Mouse (Mus musculus) neural tube, embryonic 13.5 days (tissue): ENCODE results near the gene Naip2. TPM values are rescaled to one million over a fixed set of nuclear protein-coding genes. Genes with fewer than 3 reads are reported as not detected.
"Not testable (repeated sequence)": the region's sequence is repeated elsewhere in the genome, so short reads cannot be mapped to it uniquely, and the experiment has no call there.

ENCODE experiments used
- ATAC-seq: fragments of 200-750 bp; cut with Nextera tagmentation; 2 replicates; pipeline ENCODE4 v1.8.0; 2017; ENCODE audit warnings: low read depth, mild to moderate bottlenecking, moderate TSS enrichment, moderate library complexity
- H3K27ac ChIP-seq: fragments of 300-500 bp; sonication (generic); replicated peaks from 2 replicates; pipeline ENCODE4 v1.5.1; 2015; ENCODE audit warnings: moderate library complexity, mild to moderate bottlenecking, inconsistent platforms
- H3K27me3 ChIP-seq: fragments of 300-500 bp; sonication (generic); 2 replicates; pipeline ENCODE4 v1.6.1; 2015; ENCODE audit warnings: mild to moderate bottlenecking, inconsistent platforms
- H3K36me3 ChIP-seq: fragments of 300-500 bp; sonication (generic); 2 replicates; pipeline ENCODE4 v1.6.1; 2015; ENCODE audit warnings: mild to moderate bottlenecking, inconsistent platforms
- H3K4me1 ChIP-seq: fragments of 300-500 bp; sonication (generic); replicated peaks from 2 replicates; pipeline ENCODE4 v1.6.1; 2015; ENCODE audit warnings: inconsistent platforms
- H3K4me2 ChIP-seq: fragments of 300-500 bp; sonication (generic); 2 replicates; pipeline ENCODE4 v1.6.1; 2015; ENCODE audit warnings: inconsistent platforms, mild to moderate bottlenecking, moderate library complexity
- H3K4me3 ChIP-seq: fragments of 300-500 bp; sonication (generic); 2 replicates; pipeline ENCODE4 v1.5.1; 2015; ENCODE audit warnings: mild to moderate bottlenecking, inconsistent platforms
- H3K9ac ChIP-seq: fragments of 300-500 bp; sonication (generic); 2 replicates; pipeline ENCODE4 v1.6.1; 2015; ENCODE audit warnings: moderate library complexity, mild to moderate bottlenecking, inconsistent platforms
- H3K9me3 ChIP-seq: fragments of 300-500 bp; sonication (generic); 2 replicates; pipeline ENCODE4 v1.6.1; 2016; ENCODE audit warnings: inconsistent platforms
- WGBS: fragments of 180-500 bp; shearing (Covaris S2); methylation state at CpG from one replicate; pipeline ENCODE4 v1.1.7; 2015; 5-methylcytosine and 5-hydroxymethylcytosine counted together
- polyA plus RNA-seq: library from polyadenylated mRNA; unstranded; fragments of >200 nt; fragmentation: Nextera tagmentation; extraction: Ambion mirVana; gene quantifications from 2 replicates; pipeline ENCODE4 v1.2.1, GENCODE M21; 2015

The Naip2 gene
- 0.20 and 0.23 TPM in 2 replicates for polyA plus RNA-seq

DNA sequence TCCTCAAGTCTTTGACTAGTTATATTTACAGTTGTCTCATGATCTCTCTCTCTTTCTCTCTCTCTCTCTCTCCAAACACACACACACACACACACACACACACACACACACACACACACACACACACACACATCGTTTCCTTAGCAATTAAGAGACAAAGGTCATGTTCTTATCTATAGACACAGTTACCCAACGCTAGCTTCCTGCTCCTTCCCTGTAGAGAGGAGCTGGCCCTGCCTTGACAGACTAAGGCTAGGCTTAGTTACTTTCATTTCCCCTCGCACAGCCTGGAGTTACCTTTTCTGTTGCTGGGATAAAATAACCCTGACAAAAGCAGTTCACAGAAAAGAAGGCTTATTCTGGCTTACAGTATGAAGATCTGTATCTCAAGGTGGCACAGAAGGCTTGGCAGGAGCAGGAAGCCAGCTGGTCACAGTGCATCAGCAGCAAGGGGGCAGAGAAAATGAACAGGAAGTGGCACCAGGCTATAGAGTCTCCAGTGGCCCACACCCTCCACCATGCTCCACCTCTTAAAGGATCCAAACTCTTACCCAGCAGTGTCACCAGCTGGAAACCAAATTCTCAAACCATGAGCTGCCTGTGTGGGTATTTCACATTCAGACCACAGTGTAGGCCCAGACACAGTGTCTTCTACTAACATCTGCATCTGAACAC is at the start of gene Naip2:
TSS of gene Naip2 (minus strand) at position 434 of the 675 bp plus-strand sequence.
- not testable (repeated sequence) for H3K36me3 ChIP-seq, H3K4me3 ChIP-seq, H3K4me2 ChIP-seq, H3K4me1 ChIP-seq, H3K27ac ChIP-seq, H3K9me3 ChIP-seq, H3K27me3 ChIP-seq, ATAC-seq, H3K9ac ChIP-seq
- WGBS: 67% methylated on average over 3 of the region's 3 CpGs

DNA sequence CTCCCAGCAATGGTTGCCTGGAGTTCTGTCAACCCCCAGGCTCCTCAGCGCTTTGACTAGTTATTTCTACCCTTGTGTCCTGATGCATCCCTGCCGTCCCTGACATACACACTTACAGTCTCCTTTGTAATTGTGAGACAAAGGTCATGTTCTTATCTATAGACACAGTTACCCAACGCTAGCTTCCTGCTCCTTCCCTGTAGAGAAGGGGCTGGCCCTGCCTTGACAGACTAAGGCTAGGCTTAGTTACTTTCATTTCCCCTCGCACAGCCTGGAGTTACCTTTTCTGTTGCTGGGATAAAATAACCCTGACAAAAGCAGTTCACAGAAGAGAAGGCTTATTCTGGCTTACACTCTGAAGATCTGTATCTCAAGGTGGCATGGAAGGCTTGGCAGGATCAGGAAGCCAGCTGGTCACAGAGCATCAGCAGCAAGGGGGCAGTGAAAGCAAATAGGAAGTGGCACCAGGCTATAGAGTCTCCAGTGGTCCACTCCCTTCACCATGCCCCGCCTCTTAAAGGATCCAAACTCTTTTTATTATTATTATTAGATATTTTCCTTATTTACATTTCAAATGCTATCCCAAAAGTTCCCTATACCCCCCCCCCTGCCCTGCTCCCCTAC is 45.1 kb upstream of the Naip2 start:
- not testable (repeated sequence) for H3K4me1 ChIP-seq, H3K9me3 ChIP-seq, H3K9ac ChIP-seq, H3K4me3 ChIP-seq, H3K27me3 ChIP-seq, H3K4me2 ChIP-seq, H3K27ac ChIP-seq, H3K36me3 ChIP-seq, ATAC-seq
- 77% methylated on average over 5 of the region's 5 CpGs for WGBS

DNA sequence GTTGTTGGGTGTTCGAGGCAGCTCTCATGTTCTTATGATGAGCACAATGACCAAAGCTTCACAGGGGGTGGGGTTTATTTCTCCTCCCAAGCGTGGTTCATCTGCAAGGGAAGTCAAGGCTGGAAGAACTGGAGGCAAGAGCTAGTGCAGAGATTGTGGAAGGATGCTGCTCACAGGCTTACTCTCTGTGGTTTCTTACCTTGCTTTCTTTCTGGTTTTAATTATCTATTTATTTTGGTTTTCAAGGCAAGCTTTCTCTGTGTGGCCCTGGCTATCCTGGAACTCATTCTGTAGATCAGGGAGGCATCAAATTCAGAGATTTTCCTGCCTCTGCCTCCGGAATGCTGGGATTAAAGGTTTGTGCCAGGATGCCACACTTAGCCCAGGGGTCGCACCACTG is 44.3 kb upstream of the Naip2 start, which contains the start of gene Naip5:
TSS of gene Naip5 (minus strand) at position 101 of the 400 bp plus-strand sequence.
- H3K36me3 ChIP-seq, H3K9ac ChIP-seq, ATAC-seq, H3K4me3 ChIP-seq, H3K4me2 ChIP-seq, H3K27ac ChIP-seq, H3K27me3 ChIP-seq, H3K9me3 ChIP-seq, H3K4me1 ChIP-seq: not testable (repeated sequence)
- 83% methylated on average over 4 of the region's 4 CpGs for WGBS

DNA sequence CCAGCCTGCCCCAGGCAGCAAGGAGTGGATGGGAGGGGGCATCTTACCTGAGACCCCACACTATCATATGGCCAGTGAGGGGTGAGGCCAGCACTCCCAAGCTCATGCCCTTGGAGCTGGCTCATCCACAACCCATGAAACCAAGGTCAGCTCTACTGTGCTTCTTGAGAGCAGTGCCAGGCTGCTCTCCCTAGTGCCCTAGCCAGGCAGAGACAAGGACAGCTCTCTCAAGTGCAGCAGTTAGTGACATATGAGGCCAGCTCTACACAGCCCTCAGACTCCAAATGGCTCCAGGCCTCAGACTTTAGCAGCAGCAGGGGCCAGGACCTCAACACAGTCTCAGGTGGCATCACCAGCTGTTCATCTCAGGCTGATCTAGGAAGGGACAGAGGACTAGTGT is 41.8 kb upstream of the Naip2 start:
- Histone ChIP-seq H3K9me3 (no peaks in the 10 kb centered on the region), H3K27ac (no peak overlapping the region), H3K4me1 (no peaks in the 10 kb centered on the region), H3K36me3 (no peaks in the 10 kb centered on the region), H3K4me3 (no peak overlapping the region), H3K9ac (no peak overlapping the region), H3K27me3 (no peaks in the 10 kb centered on the region), H3K4me2 (no peak overlapping the region)
- ATAC-seq: no peak

GRCm38 (mm10) chr13:100213683-100214082 is 11.8 kb upstream of the Naip2 start:
- not testable (repeated sequence) for H3K27ac ChIP-seq, H3K9ac ChIP-seq, ATAC-seq, H3K36me3 ChIP-seq, H3K27me3 ChIP-seq, H3K9me3 ChIP-seq, H3K4me3 ChIP-seq, H3K4me1 ChIP-seq, H3K4me2 ChIP-seq
- 83% methylated on average over 1 of the region's 1 CpGs for WGBS

GRCm38 (mm10) chr13:100210540-100210939 is 8.6 kb upstream of the Naip2 start:
- H3K9ac ChIP-seq: no peak overlapping the region
- ATAC-seq: no peak
- no peak overlapping the region for H3K4me2 ChIP-seq
- WGBS: 33% methylated on average over 8 of the region's 8 CpGs
- no peaks in the 10 kb centered on the region for H3K4me1 ChIP-seq
- no peaks in the 10 kb centered on the region for H3K9me3 ChIP-seq
- H3K36me3 ChIP-seq: no peaks in the 10 kb centered on the region
- H3K4me3 ChIP-seq: no peak overlapping the region
- H3K27me3 ChIP-seq: no peaks in the 10 kb centered on the region
- H3K27ac ChIP-seq: no peak overlapping the region

DNA sequence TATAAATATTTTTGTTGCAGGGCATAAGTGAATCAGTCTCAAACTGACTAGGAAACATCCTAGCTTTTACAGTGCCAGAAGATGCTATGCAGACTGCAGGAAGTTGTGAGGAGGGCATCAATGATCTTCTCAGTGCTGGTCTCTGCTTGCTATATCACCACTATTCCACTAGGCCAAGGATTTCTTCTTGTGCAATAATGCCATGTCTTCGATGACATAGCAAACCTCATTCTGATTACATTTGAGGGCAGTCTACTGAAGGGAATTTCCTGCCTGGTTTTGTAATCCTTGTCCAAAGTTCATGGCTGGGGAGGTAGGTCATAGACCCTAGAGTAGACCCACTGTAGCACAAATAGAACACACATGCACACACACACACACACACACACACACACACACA is 1.4 kb upstream of the Naip2 start:
- 88% methylated on average over 1 of the region's 1 CpGs for WGBS
- Histone ChIP-seq H3K4me1 (no peaks in the 10 kb centered on the region), H3K36me3 (no peaks in the 10 kb centered on the region), H3K27me3 (no peaks in the 10 kb centered on the region), H3K4me3 (no peak overlapping the region), H3K4me2 (no peak overlapping the region), H3K9ac (no peak overlapping the region), H3K27ac (no peak overlapping the region), H3K9me3 (no peaks in the 10 kb centered on the region)
- ATAC-seq: no peak

- ATAC-seq: no peak
- Histone ChIP-seq H3K9ac (no peak overlapping the region), H3K27ac (no peak overlapping the region), H3K36me3 (no peaks in the 10 kb centered on the region), H3K4me2 (no peak overlapping the region), H3K4me1 (no peaks in the 10 kb centered on the region), H3K4me3 (no peak overlapping the region), H3K9me3 (no peaks in the 10 kb centered on the region), H3K27me3 (no peaks in the 10 kb centered on the region)
Measured at GRCm38 (mm10) chr13:100200778-100201177, 1.1 kb downstream of the Naip2 start.

DNA sequence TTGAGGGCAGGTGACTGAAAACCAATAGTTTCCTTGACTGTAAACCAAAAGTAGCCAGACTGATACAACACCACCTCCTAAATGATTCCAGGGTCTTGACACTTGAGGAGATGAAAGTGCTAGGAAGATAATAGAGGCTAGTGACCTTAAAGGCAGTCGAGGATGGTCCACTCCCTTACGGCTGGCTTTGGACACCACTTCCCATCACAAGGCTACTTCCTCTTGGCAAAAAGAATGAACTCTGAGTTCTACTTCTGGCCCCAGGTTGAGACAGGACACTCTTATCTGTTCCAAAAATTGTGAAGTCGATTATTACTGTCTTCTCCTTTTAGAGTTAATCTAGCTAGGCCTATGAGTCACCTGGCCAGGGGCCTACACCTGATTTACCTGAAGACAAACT is 6.5 kb downstream of the Naip2 start:
- H3K27me3 ChIP-seq: no peaks in the 10 kb centered on the region
- no peaks in the 10 kb centered on the region for H3K4me1 ChIP-seq
- WGBS: 77% methylated on average over 3 of the region's 3 CpGs
- H3K9ac ChIP-seq: no peak overlapping the region
- no peak overlapping the region for H3K4me3 ChIP-seq
- no peak for ATAC-seq
- H3K9me3 ChIP-seq: no peaks in the 10 kb centered on the region
- no peaks in the 10 kb centered on the region for H3K36me3 ChIP-seq
- H3K27ac ChIP-seq: no peak overlapping the region
- H3K4me2 ChIP-seq: no peak overlapping the region

DNA sequence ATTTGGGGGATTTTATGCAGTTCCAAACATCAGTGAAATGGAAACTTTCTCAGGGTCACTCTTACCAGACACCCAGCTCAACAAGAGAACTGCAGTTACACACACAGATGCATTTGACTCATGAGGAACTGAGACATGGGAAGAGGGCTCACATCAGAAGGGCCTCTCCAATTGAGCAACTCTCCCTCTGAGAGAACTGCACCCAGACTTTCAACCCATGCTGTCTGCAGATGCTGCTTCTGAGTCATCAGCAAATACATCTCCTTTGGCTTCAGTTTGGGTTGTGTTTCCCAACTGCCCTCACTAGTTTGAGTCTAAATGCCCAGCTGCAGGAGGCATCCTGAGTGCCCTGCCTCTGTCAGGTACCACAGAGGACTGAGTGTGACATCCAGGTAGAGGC is 18.8 kb downstream of the Naip2 start:
- H3K9me3 ChIP-seq, H3K36me3 ChIP-seq, H3K27ac ChIP-seq, H3K4me1 ChIP-seq, H3K9ac ChIP-seq, H3K4me3 ChIP-seq, H3K27me3 ChIP-seq, H3K4me2 ChIP-seq, ATAC-seq: not testable (repeated sequence)

DNA sequence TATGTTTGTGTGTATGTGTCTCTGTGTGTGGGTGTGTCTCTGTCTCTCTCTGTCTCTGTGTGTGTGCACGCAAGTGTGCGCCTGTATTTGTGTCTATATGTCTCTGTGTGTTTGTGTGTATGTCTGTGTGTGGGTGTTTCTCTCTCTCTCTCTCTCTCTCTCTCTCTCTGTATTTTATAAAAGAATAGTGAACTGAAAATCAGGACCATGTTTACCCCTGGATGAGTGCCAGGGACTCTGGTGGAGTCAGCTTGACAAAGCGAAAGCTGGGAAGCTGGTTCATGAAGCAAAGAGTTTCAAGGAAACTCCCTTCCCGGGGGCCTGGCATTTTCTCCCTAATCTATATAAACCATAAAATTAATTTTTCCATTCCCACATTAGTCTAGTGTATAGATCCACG is 27.5 kb downstream of the Naip2 start:
- H3K27ac ChIP-seq, H3K4me1 ChIP-seq, H3K9ac ChIP-seq, H3K4me2 ChIP-seq, H3K9me3 ChIP-seq, H3K36me3 ChIP-seq, ATAC-seq, H3K27me3 ChIP-seq, H3K4me3 ChIP-seq: not testable (repeated sequence)
- WGBS: 96% methylated on average over 4 of the region's 5 CpGs

DNA sequence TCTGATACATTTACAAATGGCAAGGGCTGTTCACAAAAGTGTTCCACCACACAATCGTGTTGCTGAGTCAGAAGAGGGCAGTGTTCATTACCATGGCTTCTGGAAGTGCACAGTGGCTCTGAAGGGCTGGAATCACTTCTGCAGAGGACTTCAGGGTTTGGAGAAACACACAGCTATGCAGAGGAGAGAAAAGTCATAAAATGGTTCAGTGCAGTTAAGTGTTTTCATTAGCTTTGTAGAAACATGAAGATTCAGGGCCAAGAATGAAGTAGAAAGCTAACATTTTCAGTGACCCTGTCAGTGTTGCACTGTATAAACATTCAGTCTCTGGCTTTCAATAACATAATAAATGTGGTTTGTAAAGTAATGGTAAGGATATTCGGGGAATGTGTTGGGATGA is 35.5 kb downstream of the Naip2 start:
- not testable (repeated sequence) for H3K27ac ChIP-seq, H3K36me3 ChIP-seq, H3K27me3 ChIP-seq, H3K9ac ChIP-seq, H3K9me3 ChIP-seq, H3K4me2 ChIP-seq, H3K4me1 ChIP-seq, ATAC-seq, H3K4me3 ChIP-seq
- WGBS: 63% methylated on average over 2 of the region's 2 CpGs

- ATAC-seq, H3K9me3 ChIP-seq, H3K27ac ChIP-seq, H3K4me2 ChIP-seq, H3K27me3 ChIP-seq, H3K9ac ChIP-seq, H3K4me1 ChIP-seq, H3K36me3 ChIP-seq, H3K4me3 ChIP-seq: not testable (repeated sequence)
Measured at GRCm38 (mm10) chr13:100162467-100162866, 39.4 kb downstream of the Naip2 start.
